Mouse (Mus musculus) liver, embryonic 14 days (tissue): Measurements from ENCODE around the gene Ube2d1. TPM values are rescaled to one million over a fixed set of nuclear protein-coding genes. Genes with fewer than 3 reads are reported as not detected.

Experiments used
- polyA plus RNA-seq: library from polyadenylated mRNA; depleted of rRNA; stranded (reverse); fragments of >200 nt; gene quantifications from 2 replicates; pipeline ENCODE4 v1.2.3, GENCODE M21; 2012; rRNA removed

The Ube2d1 gene
- 6.8 and 7.4 TPM in 2 replicates for polyA plus RNA-seq

GRCm38 (mm10) chr10:71285126-71285580, at the start of gene Ube2d1:
TSS of gene Ube2d1 (minus strand) at chr10:71285262.

GRCm38 (mm10) chr10:71238240-71238554, 46.9 kb downstream of the Ube2d1 start, which contains the start of gene Tfam:
TSS of gene Tfam (minus strand) at chr10:71238280.

Other genes starting within 250 kb of the Ube2d1 start
- 1.7 and 1.9 TPM in 2 replicates for gene Bicc1, start 125.6 kb downstream of the Ube2d1 start, polyA plus RNA-seq
- 19.0 and 20.4 TPM in 2 replicates for gene Tfam, start 47.0 kb downstream of the Ube2d1 start, polyA plus RNA-seq
- 29.5 and 31.2 TPM in 2 replicates for gene Cisd1, start 59.7 kb upstream of the Ube2d1 start, polyA plus RNA-seq
- 4.9 and 5.7 TPM in 2 replicates for gene Ipmk, start 62.5 kb upstream of the Ube2d1 start, polyA plus RNA-seq